Mouse (Mus musculus): ENCODE measurements around the gene Map6.

GRCm38 (mm10) chr7:99234916-99235315, 32.3 kb upstream of the Map6 start:
- TF ChIP-seq GATA1 (IDR thresholded peaks at IDR 0.05; ENCODE audit: low read length) (no peak), TAL1 (IDR thresholded peaks at IDR 0.05; ENCODE audit: low read length) (no peak)

All from erythroblast, embryonic 14.5 days (primary cell).